Mouse (Mus musculus): ENCODE data around the gene Ube2d3. TPM values are rescaled to one million over a fixed set of nuclear protein-coding genes. Genes with fewer than 3 reads are reported as not detected.
"Not testable (repeated sequence)": the region's sequence is repeated elsewhere in the genome, so short reads cannot be mapped to it uniquely, and the experiment has no call there.

Ube2d3 gene
- polyA plus RNA-seq, 1 experiment = 181 TPM

GRCm38 (mm10) chr3:135485128-135485899 is 47.4 kb downstream of the Ube2d3 start, which contains the start of gene Manba:
Gene Manba (plus strand): TSS chr3:135485611.
- TF ChIP-seq CTCF (IDR thresholded peaks at IDR 0.05; ENCODE audit: borderline replicate concordance, insufficient read depth, low read depth, low read length) = no peak
- TF ChIP-seq POLR2A (IDR thresholded peaks at IDR 0.05; ENCODE audit: borderline replicate concordance, insufficient read depth, low read length) = peak; percentile 73
- H3K27me3 ChIP-seq (ENCODE audit: control insufficient read depth, insufficient read depth, low read length) = no peaks in the 10 kb centered on the region
- peak within 1 kb of the TSS; percentile 79 for H3K4me3 ChIP-seq (replicated peaks; ENCODE audit: insufficient read depth, low read depth, low read length)
- H3K4me1 ChIP-seq (ENCODE audit: control insufficient read depth, insufficient read depth, low read length) = no peaks in the 10 kb centered on the region
- peak; percentile 87 to 88 for DNase-seq
- H3K27ac ChIP-seq (ENCODE audit: insufficient read depth, low read length) = peak within 1 kb of the TSS; percentile 57; the same call in 1 of the 2 replicates
- WGBS = under 1% methylated on average over 48 of the region's 48 CpGs

- no peaks in the 10 kb centered on the region for H3K27me3 ChIP-seq (ENCODE audit: control insufficient read depth, insufficient read depth, low read length)
- H3K4me1 ChIP-seq (ENCODE audit: control insufficient read depth, insufficient read depth, low read length) = no peaks in the 10 kb centered on the region
- no peak for DNase-seq
- peak overlapping the region; percentile 79 for H3K4me3 ChIP-seq (replicated peaks; ENCODE audit: insufficient read depth, low read depth, low read length)
- peak overlapping the region; percentile 57; the same call in 1 of the 2 replicates for H3K27ac ChIP-seq (ENCODE audit: insufficient read depth, low read length)
- WGBS = 6% methylated on average over 9 of the region's 9 CpGs
- TF ChIP-seq CTCF (IDR thresholded peaks at IDR 0.05; ENCODE audit: borderline replicate concordance, insufficient read depth, low read depth, low read length) = no peak
- TF ChIP-seq POLR2A (IDR thresholded peaks at IDR 0.05; ENCODE audit: borderline replicate concordance, insufficient read depth, low read length) = no peak
Measured at GRCm38 (mm10) chr3:135485900-135486241, 47.9 kb downstream of the Ube2d3 start.

- Histone ChIP-seq H3K27ac (ENCODE audit: insufficient read depth, low read length) (no peak overlapping the region), H3K4me3 (replicated peaks; ENCODE audit: insufficient read depth, low read depth, low read length) (peak overlapping the region; percentile 79), H3K27me3 (ENCODE audit: control insufficient read depth, insufficient read depth, low read length) (no peaks in the 10 kb centered on the region), H3K4me1 (ENCODE audit: control insufficient read depth, insufficient read depth, low read length) (no peaks in the 10 kb centered on the region)
- TF ChIP-seq POLR2A (IDR thresholded peaks at IDR 0.05; ENCODE audit: borderline replicate concordance, insufficient read depth, low read length) (no peak), CTCF (IDR thresholded peaks at IDR 0.05; ENCODE audit: borderline replicate concordance, insufficient read depth, low read depth, low read length) (no peak)
- WGBS = 62% methylated on average over 5 of the region's 5 CpGs
- no peak for DNase-seq
Measured at GRCm38 (mm10) chr3:135486351-135486750, 48.4 kb downstream of the Ube2d3 start.

- no peak overlapping the region for H3K4me3 ChIP-seq (replicated peaks; ENCODE audit: insufficient read depth, low read depth, low read length)
- no peak for TF ChIP-seq POLR2A (IDR thresholded peaks at IDR 0.05; ENCODE audit: borderline replicate concordance, insufficient read depth, low read length)
- no peak for TF ChIP-seq CTCF (IDR thresholded peaks at IDR 0.05; ENCODE audit: borderline replicate concordance, insufficient read depth, low read depth, low read length)
- no peaks in the 10 kb centered on the region for H3K27me3 ChIP-seq (ENCODE audit: control insufficient read depth, insufficient read depth, low read length)
- H3K4me1 ChIP-seq (ENCODE audit: control insufficient read depth, insufficient read depth, low read length) = no peaks in the 10 kb centered on the region
- no peak for DNase-seq
- 97% methylated on average over 4 of the region's 4 CpGs for WGBS
- no peak overlapping the region for H3K27ac ChIP-seq (ENCODE audit: insufficient read depth, low read length)
Measured at GRCm38 (mm10) chr3:135487803-135488202, 49.9 kb downstream of the Ube2d3 start.

GRCm38 (mm10) chr3:135489865-135490520 is 52.0 kb downstream of the Ube2d3 start:
- H3K4me3 ChIP-seq (replicated peaks; ENCODE audit: insufficient read depth, low read depth, low read length) = no peak overlapping the region
- no peaks in the 10 kb centered on the region for H3K27me3 ChIP-seq (ENCODE audit: control insufficient read depth, insufficient read depth, low read length)
- TF ChIP-seq CTCF (IDR thresholded peaks at IDR 0.05; ENCODE audit: borderline replicate concordance, insufficient read depth, low read depth, low read length) (no peak), POLR2A (IDR thresholded peaks at IDR 0.05; ENCODE audit: borderline replicate concordance, insufficient read depth, low read length) (no peak)
- H3K27ac ChIP-seq (ENCODE audit: insufficient read depth, low read length) = no peak overlapping the region
- no peak for DNase-seq
- WGBS = 86% methylated on average over 5 of the region's 5 CpGs
- no peaks in the 10 kb centered on the region for H3K4me1 ChIP-seq (ENCODE audit: control insufficient read depth, insufficient read depth, low read length)

GRCm38 (mm10) chr3:135491102-135491501 is 53.2 kb downstream of the Ube2d3 start:
- no peak overlapping the region for H3K27ac ChIP-seq (ENCODE audit: insufficient read depth, low read length)

GRCm38 (mm10) chr3:135493320-135493719 is 55.4 kb downstream of the Ube2d3 start:
- H3K27ac ChIP-seq (ENCODE audit: insufficient read depth, low read length); DNase-seq; H3K4me1 ChIP-seq (ENCODE audit: control insufficient read depth, insufficient read depth, low read length); H3K27me3 ChIP-seq (ENCODE audit: control insufficient read depth, insufficient read depth, low read length); H3K4me3 ChIP-seq (replicated peaks; ENCODE audit: insufficient read depth, low read depth, low read length): not testable (repeated sequence)
- WGBS = 73% methylated on average over 7 of the region's 7 CpGs

More at GRCm38 (mm10) chr3:135491102-135491501, 53.2 kb downstream of the Ube2d3 start:
- H3K4me1 ChIP-seq (ENCODE audit: control insufficient read depth, insufficient read depth, low read length) = no peaks in the 10 kb centered on the region
- 95% methylated on average over 6 of the region's 6 CpGs for WGBS
- DNase-seq = no peak
- no peak for TF ChIP-seq POLR2A (IDR thresholded peaks at IDR 0.05; ENCODE audit: borderline replicate concordance, insufficient read depth, low read length)
- no peak for TF ChIP-seq CTCF (IDR thresholded peaks at IDR 0.05; ENCODE audit: borderline replicate concordance, insufficient read depth, low read depth, low read length)
- H3K27me3 ChIP-seq (ENCODE audit: control insufficient read depth, insufficient read depth, low read length) = no peaks in the 10 kb centered on the region
- H3K4me3 ChIP-seq (replicated peaks; ENCODE audit: insufficient read depth, low read depth, low read length) = no peak overlapping the region

GRCm38 (mm10) chr3:135497956-135498355 is 60.0 kb downstream of the Ube2d3 start:
- not testable (repeated sequence) for H3K27me3 ChIP-seq (ENCODE audit: control insufficient read depth, insufficient read depth, low read length); DNase-seq; H3K27ac ChIP-seq (ENCODE audit: insufficient read depth, low read length); H3K4me1 ChIP-seq (ENCODE audit: control insufficient read depth, insufficient read depth, low read length); H3K4me3 ChIP-seq (replicated peaks; ENCODE audit: insufficient read depth, low read depth, low read length)
- 83% methylated on average over 4 of the region's 4 CpGs for WGBS

All from cerebellum, adult 2 months (tissue).